Mouse (Mus musculus): ENCODE measurements around the gene Slc39a13. TPM values are rescaled to one million over a fixed set of nuclear protein-coding genes. Genes with fewer than 3 reads are reported as not detected.

Gene Slc39a13
- polyA plus RNA-seq, 1 experiment from 2014 or later: 22.0 TPM

- ATAC-seq (replicated peaks; ENCODE audit: insufficient number of reproducible peaks, low FRiP score, low TSS enrichment, low read depth) (no peak), DNase-seq (ENCODE audit: low spot score) (no peak)
- 87% methylated on average over 9 of the region's 9 CpGs for WGBS
Measured at GRCm38 (mm10) chr2:91087453-91087852, 17.2 kb upstream of the Slc39a13 start.

GRCm38 (mm10) chr2:91086392-91087237 is 16.4 kb upstream of the Slc39a13 start:
- WGBS: 62% methylated on average over 9 of the region's 9 CpGs
- H3K4me1 ChIP-seq (ENCODE audit: control insufficient read depth, insufficient read depth, low read length): no peaks in the 10 kb centered on the region
- H3K27me3 ChIP-seq (ENCODE audit: control insufficient read depth, insufficient read depth, low read length): no peaks in the 10 kb centered on the region
- ATAC-seq (replicated peaks; ENCODE audit: insufficient number of reproducible peaks, low FRiP score, low TSS enrichment, low read depth) (no peak), DNase-seq (ENCODE audit: low spot score) (no peak)
- H3K36me3 ChIP-seq (replicated peaks; ENCODE audit: control insufficient read depth, insufficient read depth, low read depth, low read length): no peaks in the 10 kb centered on the region
- no peaks in the 10 kb centered on the region for H3K9me3 ChIP-seq (replicated peaks; ENCODE audit: control insufficient read depth, low read length)
- no peak overlapping the region for H3K27ac ChIP-seq (replicated peaks; ENCODE audit: low read depth, low read length)
- H3K4me3 ChIP-seq (ENCODE audit: low read depth, low read length): no peak overlapping the region
- H3K4me2 ChIP-seq (ENCODE audit: low read depth, low read length): no peak overlapping the region
- H3K9ac ChIP-seq (replicated peaks; ENCODE audit: low read length): no peak overlapping the region

More at GRCm38 (mm10) chr2:91087453-91087852, 17.2 kb upstream of the Slc39a13 start:
- Histone ChIP-seq H3K4me2 (ENCODE audit: low read depth, low read length) (no peak overlapping the region), H3K9ac (replicated peaks; ENCODE audit: low read length) (no peak overlapping the region), H3K4me3 (ENCODE audit: low read depth, low read length) (no peak overlapping the region), H3K36me3 (replicated peaks; ENCODE audit: control insufficient read depth, insufficient read depth, low read depth, low read length) (no peaks in the 10 kb centered on the region), H3K27me3 (ENCODE audit: control insufficient read depth, insufficient read depth, low read length) (no peaks in the 10 kb centered on the region), H3K27ac (replicated peaks; ENCODE audit: low read depth, low read length) (no peak overlapping the region), H3K4me1 (ENCODE audit: control insufficient read depth, insufficient read depth, low read length) (no peaks in the 10 kb centered on the region), H3K9me3 (replicated peaks; ENCODE audit: control insufficient read depth, low read length) (no peaks in the 10 kb centered on the region)

- Histone ChIP-seq H3K4me2 (ENCODE audit: low read depth, low read length) (no peak overlapping the region), H3K4me1 (ENCODE audit: control insufficient read depth, insufficient read depth, low read length) (no peaks in the 10 kb centered on the region), H3K27me3 (ENCODE audit: control insufficient read depth, insufficient read depth, low read length) (no peaks in the 10 kb centered on the region), H3K9me3 (replicated peaks; ENCODE audit: control insufficient read depth, low read length) (no peaks in the 10 kb centered on the region), H3K27ac (replicated peaks; ENCODE audit: low read depth, low read length) (no peak overlapping the region), H3K36me3 (replicated peaks; ENCODE audit: control insufficient read depth, insufficient read depth, low read depth, low read length) (no peaks in the 10 kb centered on the region), H3K9ac (replicated peaks; ENCODE audit: low read length) (no peak overlapping the region), H3K4me3 (ENCODE audit: low read depth, low read length) (no peak overlapping the region)
- DNase-seq (ENCODE audit: low spot score): no peak
- WGBS: 91% methylated on average over 14 of the region's 14 CpGs
- no peak for ATAC-seq (replicated peaks; ENCODE audit: insufficient number of reproducible peaks, low FRiP score, low TSS enrichment, low read depth)
Measured at GRCm38 (mm10) chr2:91085494-91086391, 15.5 kb upstream of the Slc39a13 start.

GRCm38 (mm10) chr2:91084179-91084820 is 14.1 kb upstream of the Slc39a13 start:
- Histone ChIP-seq H3K4me1 (ENCODE audit: control insufficient read depth, insufficient read depth, low read length) (no peaks in the 10 kb centered on the region), H3K4me2 (ENCODE audit: low read depth, low read length) (no peak overlapping the region), H3K9ac (replicated peaks; ENCODE audit: low read length) (no peak overlapping the region), H3K9me3 (replicated peaks; ENCODE audit: control insufficient read depth, low read length) (no peaks in the 10 kb centered on the region), H3K36me3 (replicated peaks; ENCODE audit: control insufficient read depth, insufficient read depth, low read depth, low read length) (no peaks in the 10 kb centered on the region), H3K27ac (replicated peaks; ENCODE audit: low read depth, low read length) (no peak overlapping the region), H3K4me3 (ENCODE audit: low read depth, low read length) (no peak overlapping the region), H3K27me3 (ENCODE audit: control insufficient read depth, insufficient read depth, low read length) (no peaks in the 10 kb centered on the region)
- DNase-seq (ENCODE audit: low spot score): no peak
- no peak for ATAC-seq (replicated peaks; ENCODE audit: insufficient number of reproducible peaks, low FRiP score, low TSS enrichment, low read depth)
- 83% methylated on average over 15 of the region's 15 CpGs for WGBS

GRCm38 (mm10) chr2:91083366-91083940 is 13.2 kb upstream of the Slc39a13 start:
- no peak overlapping the region for H3K4me2 ChIP-seq (ENCODE audit: low read depth, low read length)
- DNase-seq (ENCODE audit: low spot score) (no peak), ATAC-seq (replicated peaks; ENCODE audit: insufficient number of reproducible peaks, low FRiP score, low TSS enrichment, low read depth) (no peak)
- H3K36me3 ChIP-seq (replicated peaks; ENCODE audit: control insufficient read depth, insufficient read depth, low read depth, low read length): no peaks in the 10 kb centered on the region
- no peak overlapping the region for H3K27ac ChIP-seq (replicated peaks; ENCODE audit: low read depth, low read length)
- H3K9me3 ChIP-seq (replicated peaks; ENCODE audit: control insufficient read depth, low read length): no peaks in the 10 kb centered on the region
- H3K9ac ChIP-seq (replicated peaks; ENCODE audit: low read length): no peak overlapping the region
- no peaks in the 10 kb centered on the region for H3K4me1 ChIP-seq (ENCODE audit: control insufficient read depth, insufficient read depth, low read length)
- H3K4me3 ChIP-seq (ENCODE audit: low read depth, low read length): no peak overlapping the region
- 48% methylated on average over 1 of the region's 1 CpGs for WGBS
- H3K27me3 ChIP-seq (ENCODE audit: control insufficient read depth, insufficient read depth, low read length): no peaks in the 10 kb centered on the region

- ATAC-seq (replicated peaks; ENCODE audit: insufficient number of reproducible peaks, low FRiP score, low TSS enrichment, low read depth): no peak
- Histone ChIP-seq H3K9me3 (replicated peaks; ENCODE audit: control insufficient read depth, low read length) (no peaks in the 10 kb centered on the region), H3K4me1 (ENCODE audit: control insufficient read depth, insufficient read depth, low read length) (no peaks in the 10 kb centered on the region), H3K9ac (replicated peaks; ENCODE audit: low read length) (no peak overlapping the region), H3K4me2 (ENCODE audit: low read depth, low read length) (no peak overlapping the region), H3K27ac (replicated peaks; ENCODE audit: low read depth, low read length) (no peak overlapping the region), H3K27me3 (ENCODE audit: control insufficient read depth, insufficient read depth, low read length) (no peaks in the 10 kb centered on the region), H3K4me3 (ENCODE audit: low read depth, low read length) (no peak overlapping the region), H3K36me3 (replicated peaks; ENCODE audit: control insufficient read depth, insufficient read depth, low read depth, low read length) (no peaks in the 10 kb centered on the region)
- 62% methylated on average over 11 of the region's 11 CpGs for WGBS
- DNase-seq (ENCODE audit: low spot score): no peak
Measured at GRCm38 (mm10) chr2:91082844-91083243, 12.6 kb upstream of the Slc39a13 start.

- DNase-seq (ENCODE audit: low spot score) (no peak), ATAC-seq (replicated peaks; ENCODE audit: insufficient number of reproducible peaks, low FRiP score, low TSS enrichment, low read depth) (no peak)
- Histone ChIP-seq H3K4me1 (ENCODE audit: control insufficient read depth, insufficient read depth, low read length) (no peaks in the 10 kb centered on the region), H3K4me3 (ENCODE audit: low read depth, low read length) (no peak within 1 kb of the TSS), H3K9me3 (replicated peaks; ENCODE audit: control insufficient read depth, low read length) (no peaks in the 10 kb centered on the region), H3K27me3 (ENCODE audit: control insufficient read depth, insufficient read depth, low read length) (no peaks in the 10 kb centered on the region), H3K36me3 (replicated peaks; ENCODE audit: control insufficient read depth, insufficient read depth, low read depth, low read length) (no peaks in the 10 kb centered on the region), H3K9ac (replicated peaks; ENCODE audit: low read length) (no peak within 1 kb of the TSS), H3K4me2 (ENCODE audit: low read depth, low read length) (no peak within 1 kb of the TSS), H3K27ac (replicated peaks; ENCODE audit: low read depth, low read length) (no peak within 1 kb of the TSS)
- 85% methylated on average over 13 of the region's 13 CpGs for WGBS
Measured at GRCm38 (mm10) chr2:91081775-91082695, 11.8 kb upstream of the Slc39a13 start, which contains the start of gene Spi1. Gene Spi1, plus strand, starts transcription at chr2:91082390.
